Comparison of ENCODE assay signal across 21 mouse cellular contexts in the genomic region with DNA sequence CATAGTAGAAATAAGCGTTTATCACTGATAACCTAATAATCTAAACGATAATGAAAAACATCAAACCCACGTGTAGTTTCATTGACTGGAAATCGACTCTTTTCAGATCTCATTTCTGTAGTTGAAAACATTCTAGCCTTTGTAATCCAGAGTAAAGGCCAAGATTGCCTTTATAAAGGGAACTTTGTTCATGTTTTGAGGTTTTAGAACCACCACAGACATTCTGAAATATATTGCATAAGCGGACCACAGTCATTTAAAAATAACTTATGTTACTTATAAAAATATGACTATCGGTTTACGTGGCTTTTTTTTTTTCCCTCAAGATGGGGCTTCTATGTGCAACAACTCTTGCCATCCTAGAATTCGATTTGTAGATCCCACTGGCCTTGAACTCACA. TPM values are rescaled to one million over a fixed set of nuclear protein-coding genes. Genes with fewer than 3 reads are reported as not detected.
DNase-seq lines count a peak whose midpoint lies in the region; ATAC-seq and TF ChIP-seq lines count a peak whose summit lies in the region.
"Had no signal": no experiment of that assay in that cellular context is flagged by ENCODE, and none has a peak within 500 bp of the region (broad histone marks: within the 10 kb centered on the region; RNA-seq: fewer than 3 reads in every experiment).

No protein-coding gene starts in this region.

- TF ChIP-seq POLR2A in kidney, adult 2 months (IDR thresholded peaks at IDR 0.05; ENCODE audit: low read depth, low read length): no peak
- no peak for TF ChIP-seq POLR2A in myocyte (IDR thresholded peaks at IDR 0.05; ENCODE audit: insufficient read length, low read depth)

- no peak for TF ChIP-seq CTCF in kidney, adult 2 months (conservative IDR thresholded peaks at IDR 0.05; ENCODE audit: insufficient read depth, insufficient read length, low read depth, low read length)

- H3K79me2 ChIP-seq in myocyte (ENCODE audit: control insufficient read depth, insufficient read depth): no peaks in the 10 kb centered on the region

- no peaks in the 10 kb centered on the region for H3K9me3 ChIP-seq in kidney, embryonic 14.5 days (ENCODE audit: control insufficient read depth, low read length)
- H3K9me3 ChIP-seq in neural tube, embryonic 15.5 days (replicated peaks): no peaks in the 10 kb centered on the region
- H3K9me3 ChIP-seq: embryonic facial prominence, embryonic 13.5 days; forebrain, embryonic 13.5 days; heart, embryonic 15.5 days; hindbrain, embryonic 13.5 days had no signal

- H3K27me3 ChIP-seq in kidney, adult 2 months (replicated peaks; ENCODE audit: control insufficient read depth, insufficient read depth, low read length): no peaks in the 10 kb centered on the region
- no peaks in the 10 kb centered on the region for H3K27me3 ChIP-seq in kidney, embryonic 14.5 days (ENCODE audit: control insufficient read depth, insufficient read depth, low read length)
- H3K27me3 ChIP-seq in myocyte (ENCODE audit: control insufficient read depth, insufficient read depth, insufficient read length): no peaks in the 10 kb centered on the region
- H3K27me3 ChIP-seq in neural tube, embryonic 15.5 days (replicated peaks): no peaks in the 10 kb centered on the region
- H3K27me3 ChIP-seq: embryonic facial prominence, embryonic 13.5 days; forebrain, embryonic 13.5 days; heart, embryonic 15.5 days; hindbrain, embryonic 13.5 days had no signal

- H3K4me2 ChIP-seq in kidney, embryonic 14.5 days (replicated peaks; ENCODE audit: low read depth, low read length): no peak overlapping the region
- no peak overlapping the region for H3K4me2 ChIP-seq in myocyte (ENCODE audit: low read depth)
- no peak overlapping the region for H3K4me2 ChIP-seq in neural tube, embryonic 15.5 days
- H3K4me2 ChIP-seq: embryonic facial prominence, embryonic 13.5 days; forebrain, embryonic 13.5 days; heart, embryonic 11.5 days; heart, embryonic 15.5 days; hindbrain, embryonic 13.5 days had no signal

- H3K36me3 ChIP-seq in kidney, adult 2 months (ENCODE audit: control insufficient read depth, insufficient read depth, low read length): no peaks in the 10 kb centered on the region; the same call in 1 of the 2 replicates
- no peaks in the 10 kb centered on the region for H3K36me3 ChIP-seq in kidney, embryonic 14.5 days (ENCODE audit: control insufficient read depth, insufficient read depth, low read length)
- H3K36me3 ChIP-seq in myocyte (ENCODE audit: control insufficient read depth, insufficient read depth): no peaks in the 10 kb centered on the region
- no peaks in the 10 kb centered on the region for H3K36me3 ChIP-seq in neural tube, embryonic 15.5 days
- H3K36me3 ChIP-seq: embryonic facial prominence, embryonic 13.5 days; heart, embryonic 15.5 days; hindbrain, embryonic 13.5 days had no signal

- no peak overlapping the region for H3K4me3 ChIP-seq in kidney, adult 2 months (ENCODE audit: insufficient read depth, low read depth, low read length)
- no peak overlapping the region for H3K4me3 ChIP-seq in kidney, embryonic 14.5 days (ENCODE audit: low read length)
- H3K4me3 ChIP-seq in myocyte: no peak overlapping the region
- no peak overlapping the region for H3K4me3 ChIP-seq in neural tube, embryonic 15.5 days (replicated peaks)
- H3K4me3 ChIP-seq: embryonic facial prominence, embryonic 13.5 days; forebrain, embryonic 13.5 days; heart, adult 2 months; heart, embryonic 15.5 days; hindbrain, embryonic 13.5 days had no signal

- no peak overlapping the region for H3ac ChIP-seq in myocyte (ENCODE audit: control insufficient read depth, insufficient read length)

- peak overlapping the region; percentile 86; the same call in 1 of the 2 replicates for H3K27ac ChIP-seq in kidney, adult 2 months (ENCODE audit: insufficient read depth, low read depth, low read length)
- H3K27ac ChIP-seq in kidney, embryonic 14.5 days (ENCODE audit: low read depth, low read length): no peak overlapping the region
- no peak overlapping the region for H3K27ac ChIP-seq in neural tube, embryonic 15.5 days (replicated peaks)
- H3K27ac ChIP-seq: embryonic facial prominence, embryonic 13.5 days; forebrain, embryonic 13.5 days; heart, adult 2 months; hindbrain, embryonic 13.5 days; hindbrain, postnatal 0 days had no signal

- H3K4me1 ChIP-seq in kidney, adult 2 months (ENCODE audit: control insufficient read depth, insufficient read depth, low read length): peaks cover 49% of the 10 kb centered on the region
- peaks cover 11% of the 10 kb centered on the region; the same call in 1 of the 2 replicates for H3K4me1 ChIP-seq in kidney, embryonic 14.5 days (ENCODE audit: control insufficient read depth, insufficient read depth, low read length)
- peaks cover 12% of the 10 kb centered on the region; the same call in 1 of the 2 replicates for H3K4me1 ChIP-seq in neural tube, embryonic 15.5 days

- H3K9ac ChIP-seq in kidney, embryonic 14.5 days (ENCODE audit: low read depth, low read length): no peak overlapping the region
- H3K9ac ChIP-seq in neural tube, embryonic 15.5 days (replicated peaks): no peak overlapping the region
- H3K9ac ChIP-seq: embryonic facial prominence, embryonic 13.5 days; forebrain, embryonic 13.5 days; forebrain, postnatal 0 days; heart, embryonic 15.5 days; hindbrain, embryonic 13.5 days had no signal

- ATAC-seq in kidney, embryonic 14.5 days (ENCODE audit: low FRiP score, low TSS enrichment): no peak
- ATAC-seq in neural tube, embryonic 15.5 days (ENCODE audit: low FRiP score): no peak
- ATAC-seq: forebrain, embryonic 13.5 days; forebrain, postnatal 0 days; hindbrain, postnatal 0 days had no signal

- WGBS in kidney, adult 2 months: 70% methylated on average over 8 of the region's 8 CpGs
- 89% methylated on average over 8 of the region's 8 CpGs for WGBS in kidney, embryonic 14.5 days
- WGBS in neural tube, embryonic 15.5 days: 84% methylated on average over 8 of the region's 8 CpGs

- intact Hi-C loops in gastrocnemius, postnatal 14 days (cut with DNase I; ENCODE audit: low total_unique reads): no loop called here

- no peak for DNase-seq in kidney, adult 2 months
- peak; percentile 17 for DNase-seq in lung, postnatal 36 days
- DNase-seq in lung, adult 18-20 months: no peak
- peak; percentile 47 for DNase-seq in fibroblast of lung, adult 2 months (ENCODE audit: low read depth)
- DNase-seq in gastrocnemius, postnatal 14 days: no peak
- DNase-seq: adrenal gland, postnatal 10 days; cerebellum, adult 11 months; cerebellum, adult 9-10 months; cerebellum, postnatal 25 days; forebrain, postnatal 0 days; heart, adult 2 months; heart, postnatal 14 days had no signal

TF ChIP-seq in myocyte, 11 proteins besides CTCF, POLR2A, EP300 and RAD21:
- TF ChIP-seq MYOG (IDR thresholded peaks at IDR 0.05; ENCODE audit: control insufficient read depth in 1 of 3, insufficient read depth in 1 of 3, insufficient read length in 2 of 3, low read depth in 2 of 3): no peak
- peak; percentile 57; the same call in 1 of the 2 replicates for TF ChIP-seq CEBPB (IDR thresholded peaks at IDR 0.05; ENCODE audit: insufficient read depth, poor library complexity, severe bottlenecking)
- TF ChIP-seq MAX (IDR thresholded peaks at IDR 0.05; ENCODE audit: low read depth): no peak
- TF ChIP-seq TCF12 (IDR thresholded peaks at IDR 0.05; ENCODE audit: insufficient read depth, poor library complexity, severe bottlenecking): no peak
- TF ChIP-seq POLR2AphosphoS2 (IDR thresholded peaks at IDR 0.05; ENCODE audit: insufficient read length, low read depth): no peak
- no peak for TF ChIP-seq TCF3 (IDR thresholded peaks at IDR 0.05; ENCODE audit: insufficient read length, low read depth)

RNA-seq across cellular contexts. Expression of gene Syne2, which starts 33.5 kb away (rescaled TPM):
- polyA plus RNA-seq in kidney, adult 2 months (2012; rRNA removed): 54.5 and 68.4 TPM in 2 replicates
- polyA plus RNA-seq in kidney, embryonic 14.5 days (2014; fragmentation: Nextera tagmentation; extraction: Ambion mirVana): 39.3 and 69.0 TPM in 2 replicates
- 3.7 TPM for polyA plus RNA-seq in myocyte (2012; fragmentation: generic; extraction: Trizol)
- 10 to 100 TPM; 18.3 to 20.9 TPM for total RNA-seq in gastrocnemius, postnatal 14 days (2021)
- polyA plus RNA-seq in neural tube, embryonic 15.5 days (2015; fragmentation: Nextera tagmentation; extraction: Ambion mirVana): 38.7 and 42.0 TPM in 2 replicates

Comparison
In these comparisons a context has a peak if more than half of its experiments do, and no peak if none do; other contexts are left out.
1. DNase-seq: peak in lung, postnatal 36 days (single experiment) and fibroblast of lung, adult 2 months (single experiment); none in kidney, adult 2 months (single experiment), lung, adult 18-20 months (0 of 2) and gastrocnemius, postnatal 14 days (single experiment).